Mouse (Mus musculus) c-Kit-positive CD71-negative TER-119-negative erythroid progenitor cells, embryonic 14.5 days (primary cell): ENCODE results near the gene Mogs.
A peak's percentile ranks its signal among the peaks of the same experiment; 100 is the strongest.
"Not testable (repeated sequence)": the region's sequence is repeated elsewhere in the genome, so short reads cannot be mapped to it uniquely, and the experiment has no call there.

ENCODE experiments used
- DNase-seq: peaks from one replicate; pipeline ENCODE4 v3.0.0-alpha.2; 2013; ENCODE audit warnings: low read depth

Gene Mogs

GRCm38 (mm10) chr6:83151721-83152120 lies 36.4 kb downstream of the Mogs start:
- no peak for DNase-seq

GRCm38 (mm10) chr6:83153038-83153437 lies 37.7 kb downstream of the Mogs start:
- DNase-seq: no peak

- no peak for DNase-seq
These were observed 38.2 kb downstream of the Mogs start for GRCm38 (mm10) chr6:83153485-83153884.

- DNase-seq: no peak
These were observed 40.4 kb downstream of the Mogs start for GRCm38 (mm10) chr6:83155552-83156238.

- DNase-seq: no peak
These were observed 41.0 kb downstream of the Mogs start, which contains the start of the genes Wdr54 and 1700003E16Rik for GRCm38 (mm10) chr6:83156259-83156684. TSS of gene Wdr54 (minus strand) at chr6:83156397. TSS of gene 1700003E16Rik (plus strand) at chr6:83156404.

GRCm38 (mm10) chr6:83159456-83159855 lies 44.2 kb downstream of the Mogs start:
- not testable (repeated sequence) for DNase-seq

GRCm38 (mm10) chr6:83161442-83161841 lies 46.1 kb downstream of the Mogs start:
- no peak for DNase-seq

- DNase-seq: no peak
These were observed 46.8 kb downstream of the Mogs start for GRCm38 (mm10) chr6:83161921-83162641.

GRCm38 (mm10) chr6:83162701-83163100 lies 47.4 kb downstream of the Mogs start:
- no peak for DNase-seq

GRCm38 (mm10) chr6:83165026-83165606 lies 49.8 kb downstream of the Mogs start:
- DNase-seq: no peak

GRCm38 (mm10) chr6:83165607-83166242 lies 50.4 kb downstream of the Mogs start, which contains the start of gene Dctn1:
TSS of gene Dctn1 (plus strand) at chr6:83165920.
- peak; percentile 90 for DNase-seq

GRCm38 (mm10) chr6:83166243-83166630 lies 50.9 kb downstream of the Mogs start:
- DNase-seq: no peak
